Mouse (Mus musculus) E14TG2a.4 (cell line): ENCODE measurements at regions not wholly inside any gene's neighbourhood (a gene's known extent, or its start where the extent isn't known, plus 50 kb on each side); places are given as distances from the start of the nearest gene placed in this dataset.

Experiments used
- H3K27me3 ChIP-seq: 2 replicates; pipeline ENCODE4 v1.6.1; 2014; ENCODE audit warnings: low read length, control low read depth; ENCODE audit not compliant: insufficient read depth
- H3K36me3 ChIP-seq: 2 replicates; pipeline ENCODE4 v1.6.1; 2014; ENCODE audit warnings: low read length, control low read depth; ENCODE audit not compliant: insufficient read depth
- H3K4me1 ChIP-seq: replicated peaks from 2 replicates; pipeline ENCODE4 v1.6.1; 2014; ENCODE audit warnings: low read depth, low read length, control low read depth
- H3K4me3 ChIP-seq: replicated peaks from 2 replicates; pipeline ENCODE4 v1.5.1; 2014; ENCODE audit warnings: mild to moderate bottlenecking, low read length
- H3K9me3 ChIP-seq: 2 replicates; pipeline ENCODE4 v1.6.1; 2014; ENCODE audit warnings: low read length, control low read depth
- CTCF ChIP-seq: conservative IDR thresholded peaks from 2 replicates; pipeline ENCODE4 v1.5.1; 2014; ENCODE audit warnings: low read length
- NANOG ChIP-seq: IDR thresholded peaks from 2 replicates; pipeline ENCODE4 v1.6.1; 2014; ENCODE audit warnings: borderline replicate concordance, low read length, mixed read lengths
- POU5F1 ChIP-seq: IDR thresholded peaks from 2 replicates; pipeline ENCODE4 v1.6.1; 2014; ENCODE audit warnings: low read length, borderline replicate concordance

DNA sequence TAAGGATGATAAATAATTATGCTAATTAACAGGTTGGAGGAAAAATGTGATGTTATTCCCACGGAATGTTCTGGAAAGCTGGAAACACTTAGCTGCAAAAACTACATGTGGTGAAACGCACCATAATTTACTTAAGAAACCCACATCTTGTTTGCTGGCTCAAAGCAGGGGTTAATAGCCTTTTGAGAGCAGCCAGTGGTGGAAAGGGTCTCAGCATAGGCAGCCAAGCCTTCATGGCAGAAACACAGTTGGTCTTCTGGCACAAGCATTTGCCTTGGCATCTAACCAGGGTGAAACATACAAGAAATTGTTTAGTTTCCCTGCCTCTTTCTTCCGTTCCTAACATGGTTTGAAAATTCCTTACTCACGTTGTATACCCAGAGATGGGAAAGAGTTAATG is 192.1 kb upstream of the Gas1 start:
- Histone ChIP-seq H3K4me3 (no peak overlapping the region), H3K9me3 (no peaks in the 10 kb centered on the region), H3K27me3 (no peaks in the 10 kb centered on the region), H3K36me3 (no peaks in the 10 kb centered on the region), H3K4me1 (no peaks in the 10 kb centered on the region)
- TF ChIP-seq NANOG (no peak), CTCF (no peak), POU5F1 (no peak)

- H3K27me3 ChIP-seq = no peaks in the 10 kb centered on the region
- no peaks in the 10 kb centered on the region for H3K9me3 ChIP-seq
- TF ChIP-seq POU5F1 = no peak
- no peaks in the 10 kb centered on the region for H3K36me3 ChIP-seq
- no peak overlapping the region for H3K4me3 ChIP-seq
- H3K4me1 ChIP-seq = no peaks in the 10 kb centered on the region
These were observed 194.5 kb upstream of the Gas1 start for GRCm38 (mm10) chr13:60371656-60372055.

- H3K9me3 ChIP-seq = no peaks in the 10 kb centered on the region
- TF ChIP-seq NANOG (no peak), CTCF (no peak), POU5F1 (no peak)
These were observed 199.5 kb upstream of the Gas1 start for GRCm38 (mm10) chr13:60376705-60377104.

GRCm38 (mm10) chr13:60382855-60383254 is 205.7 kb upstream of the Gas1 start:
- H3K27me3 ChIP-seq = no peaks in the 10 kb centered on the region
- TF ChIP-seq CTCF = no peak
- no peaks in the 10 kb centered on the region for H3K4me1 ChIP-seq
- no peak overlapping the region for H3K4me3 ChIP-seq
- 0 out of 2 replicates have a peak, but pooled peaks cover under 1% of the 10 kb centered on the region for H3K9me3 ChIP-seq
- H3K36me3 ChIP-seq = no peaks in the 10 kb centered on the region

More at GRCm38 (mm10) chr13:60376705-60377104, 199.5 kb upstream of the Gas1 start:
- H3K36me3 ChIP-seq = no peaks in the 10 kb centered on the region
- H3K4me1 ChIP-seq = no peaks in the 10 kb centered on the region
- no peaks in the 10 kb centered on the region for H3K27me3 ChIP-seq
- H3K4me3 ChIP-seq = no peak overlapping the region

GRCm38 (mm10) chr13:60398836-60399235 is 202.9 kb upstream of the Dapk1 start:
- TF ChIP-seq POU5F1 = no peak
- TF ChIP-seq NANOG = no peak
- TF ChIP-seq CTCF = no peak
- H3K27me3 ChIP-seq = no peaks in the 10 kb centered on the region
- H3K4me3 ChIP-seq = no peak overlapping the region
- H3K9me3 ChIP-seq = peaks cover 10% of the 10 kb centered on the region; the same call in 1 of the 2 replicates
- no peaks in the 10 kb centered on the region for H3K4me1 ChIP-seq
- no peaks in the 10 kb centered on the region for H3K36me3 ChIP-seq

GRCm38 (mm10) chr13:60400764-60401487 is 200.8 kb upstream of the Dapk1 start:
- Histone ChIP-seq H3K36me3 (no peaks in the 10 kb centered on the region), H3K27me3 (no peaks in the 10 kb centered on the region), H3K4me1 (no peaks in the 10 kb centered on the region), H3K9me3 (peaks cover 10% of the 10 kb centered on the region; the same call in 1 of the 2 replicates), H3K4me3 (no peak overlapping the region)
- no peak for TF ChIP-seq CTCF
- no peak for TF ChIP-seq POU5F1
- no peak for TF ChIP-seq NANOG

- Histone ChIP-seq H3K36me3 (no peaks in the 10 kb centered on the region), H3K4me3 (no peak overlapping the region), H3K9me3 (peaks cover under 1% of the 10 kb centered on the region; the same call in 1 of the 2 replicates), H3K27me3 (no peaks in the 10 kb centered on the region), H3K4me1 (no peaks in the 10 kb centered on the region)
- TF ChIP-seq NANOG = no peak
- TF ChIP-seq POU5F1 = no peak
- no peak for TF ChIP-seq CTCF
These were observed 198.3 kb upstream of the Dapk1 start for GRCm38 (mm10) chr13:60403471-60403870.

DNA sequence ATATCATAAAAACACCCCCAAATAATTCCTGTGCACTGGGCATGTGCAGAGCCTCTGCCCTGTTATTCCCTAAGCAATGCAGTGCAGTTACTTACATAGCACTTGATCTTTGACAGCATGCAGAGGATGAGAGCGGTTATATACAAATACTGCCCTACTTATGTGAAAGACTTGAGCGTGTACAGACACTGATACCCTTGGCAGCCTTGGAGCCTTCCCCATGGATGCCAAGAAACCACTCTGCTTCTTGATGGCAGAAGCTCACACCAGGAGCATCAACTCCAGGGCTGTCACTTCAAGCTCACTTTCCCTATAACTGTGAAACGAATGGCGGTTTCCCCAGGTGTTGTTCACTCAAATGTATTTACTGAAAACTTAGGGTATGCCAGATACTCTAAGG is 194.4 kb upstream of the Dapk1 start:
- Histone ChIP-seq H3K4me1 (no peaks in the 10 kb centered on the region), H3K4me3 (no peak overlapping the region), H3K36me3 (no peaks in the 10 kb centered on the region), H3K27me3 (no peaks in the 10 kb centered on the region), H3K9me3 (peaks cover 6% of the 10 kb centered on the region; the same call in 1 of the 2 replicates)
- TF ChIP-seq CTCF = no peak
- TF ChIP-seq NANOG = no peak
- no peak for TF ChIP-seq POU5F1

GRCm38 (mm10) chr13:60409706-60410502 is 191.8 kb upstream of the Dapk1 start:
- H3K4me1 ChIP-seq = no peaks in the 10 kb centered on the region
- H3K27me3 ChIP-seq = no peaks in the 10 kb centered on the region
- H3K4me3 ChIP-seq = no peak overlapping the region
- peaks cover 6% of the 10 kb centered on the region; the same call in 1 of the 2 replicates for H3K9me3 ChIP-seq
- no peak for TF ChIP-seq CTCF
- H3K36me3 ChIP-seq = no peaks in the 10 kb centered on the region
